Mouse (Mus musculus): ENCODE measurements at regions not wholly inside any gene's neighbourhood (a gene's known extent, or its start where the extent isn't known, plus 50 kb on each side); places are given as distances from the start of the nearest gene placed in this dataset.
A peak's percentile ranks its signal among the peaks of the same experiment; 100 is the strongest.

GRCm38 (mm10) chr11:8249468-8249867, 414.9 kb downstream of the Tns3 start:
- no peak for ATAC-seq (ENCODE audit: low FRiP score, low read depth)
- Histone ChIP-seq H3K36me3 (no peaks in the 10 kb centered on the region), H3K4me1 (replicated peaks) (no peaks in the 10 kb centered on the region), H3K9me3 (no peaks in the 10 kb centered on the region), H3K27ac (replicated peaks) (no peak overlapping the region), H3K4me3 (no peak overlapping the region), H3K4me2 (no peak overlapping the region), H3K27me3 (no peaks in the 10 kb centered on the region), H3K9ac (no peak overlapping the region)
- 73% methylated on average over 8 of the region's 8 CpGs for WGBS

DNA sequence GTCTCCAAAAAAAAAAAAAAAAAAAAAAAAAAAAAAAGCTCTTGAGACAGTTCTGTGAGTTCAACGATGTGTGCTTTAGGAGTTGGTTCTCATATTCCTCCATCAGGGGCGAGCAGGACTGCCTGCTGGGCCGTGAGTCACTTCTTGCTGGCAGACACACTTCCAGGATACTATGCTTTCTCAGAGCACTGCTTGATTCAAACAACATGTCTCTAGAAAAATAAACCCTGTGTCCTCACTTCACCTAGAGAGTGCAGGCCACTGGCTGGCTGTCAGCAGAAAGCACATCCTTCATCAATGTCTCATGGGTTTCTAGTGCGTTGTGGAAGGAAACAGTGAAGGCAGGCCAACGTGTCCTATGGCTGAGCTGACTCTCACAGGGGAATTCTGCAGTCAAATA, 416.8 kb downstream of the Tns3 start:
- WGBS, result 64% methylated on average over 5 of the region's 5 CpGs
- ATAC-seq (ENCODE audit: low FRiP score, low read depth), result no peak
- Histone ChIP-seq H3K27me3 (no peaks in the 10 kb centered on the region), H3K27ac (replicated peaks) (no peak overlapping the region), H3K4me2 (no peak overlapping the region), H3K9me3 (no peaks in the 10 kb centered on the region), H3K4me3 (no peak overlapping the region), H3K9ac (no peak overlapping the region), H3K36me3 (no peaks in the 10 kb centered on the region), H3K4me1 (replicated peaks) (no peaks in the 10 kb centered on the region)

- Histone ChIP-seq H3K9me3 (no peaks in the 10 kb centered on the region), H3K4me3 (no peak overlapping the region), H3K36me3 (no peaks in the 10 kb centered on the region), H3K27ac (replicated peaks) (no peak overlapping the region), H3K4me2 (no peak overlapping the region), H3K9ac (no peak overlapping the region), H3K4me1 (replicated peaks) (no peaks in the 10 kb centered on the region), H3K27me3 (no peaks in the 10 kb centered on the region)
- no peak for ATAC-seq (ENCODE audit: low FRiP score, low read depth)
- WGBS, result 83% methylated on average over 2 of the region's 2 CpGs
Measured at GRCm38 (mm10) chr11:8247024-8247423, 417.3 kb downstream of the Tns3 start.

GRCm38 (mm10) chr11:8245408-8246003, 418.8 kb downstream of the Tns3 start:
- H3K4me1 ChIP-seq (replicated peaks), result no peaks in the 10 kb centered on the region
- no peak overlapping the region for H3K4me3 ChIP-seq
- no peaks in the 10 kb centered on the region for H3K27me3 ChIP-seq
- no peak overlapping the region for H3K9ac ChIP-seq
- WGBS, result 38% methylated on average over 3 of the region's 3 CpGs
- ATAC-seq (ENCODE audit: low FRiP score, low read depth), result no peak
- no peak overlapping the region for H3K27ac ChIP-seq (replicated peaks)
- H3K36me3 ChIP-seq, result no peaks in the 10 kb centered on the region
- H3K4me2 ChIP-seq, result no peak overlapping the region
- H3K9me3 ChIP-seq, result no peaks in the 10 kb centered on the region

DNA sequence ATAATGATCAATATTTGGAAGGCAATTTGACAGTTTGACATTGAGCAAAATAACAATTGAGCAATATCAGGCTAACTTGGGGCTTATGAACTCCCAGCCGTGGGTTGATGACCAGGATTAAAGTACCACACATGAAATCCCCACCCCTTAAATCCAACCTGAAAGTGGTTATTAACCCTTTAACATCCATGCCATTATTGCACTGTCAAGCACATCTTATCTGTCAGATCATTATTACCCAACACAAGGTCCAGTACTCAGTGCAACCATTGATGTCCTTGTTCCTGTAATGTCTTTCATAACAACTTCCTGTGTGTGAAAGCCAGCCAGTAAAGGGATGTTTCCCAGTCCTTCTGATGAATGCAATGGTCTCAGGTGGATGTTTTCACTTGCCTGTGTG, 425.8 kb downstream of the Tns3 start:
- Histone ChIP-seq H3K4me2 (no peak overlapping the region), H3K9me3 (no peaks in the 10 kb centered on the region), H3K36me3 (no peaks in the 10 kb centered on the region), H3K4me1 (replicated peaks) (no peaks in the 10 kb centered on the region), H3K27me3 (no peaks in the 10 kb centered on the region), H3K9ac (no peak overlapping the region), H3K27ac (replicated peaks) (no peak overlapping the region), H3K4me3 (no peak overlapping the region)
- no peak for ATAC-seq (ENCODE audit: low FRiP score, low read depth)
- 79% methylated on average over 1 of the region's 1 CpGs for WGBS

DNA sequence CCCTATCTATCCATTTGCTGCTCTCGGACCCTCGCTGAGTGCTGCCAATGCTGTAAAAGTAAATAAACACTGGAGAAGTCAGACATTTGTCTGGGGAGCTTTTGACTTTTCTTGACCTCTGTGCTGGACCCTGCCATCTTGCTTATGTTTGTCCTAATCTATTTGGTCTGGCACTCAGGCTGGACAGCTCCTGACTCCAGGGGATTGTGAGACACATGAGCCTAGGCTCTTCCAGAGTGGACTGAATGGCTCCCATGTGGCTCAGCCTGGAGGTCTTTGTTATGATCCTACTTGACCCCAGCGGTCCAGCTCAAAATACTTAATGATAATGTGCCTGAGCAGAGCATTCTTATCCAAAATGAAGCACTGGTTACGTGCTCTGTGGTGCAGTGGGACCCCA, 426.8 kb downstream of the Tns3 start:
- Histone ChIP-seq H3K4me2 (no peak overlapping the region), H3K4me1 (replicated peaks) (no peaks in the 10 kb centered on the region), H3K9me3 (no peaks in the 10 kb centered on the region), H3K27ac (replicated peaks) (no peak overlapping the region), H3K27me3 (no peaks in the 10 kb centered on the region), H3K4me3 (no peak overlapping the region), H3K36me3 (no peaks in the 10 kb centered on the region), H3K9ac (no peak overlapping the region)
- WGBS, result 79% methylated on average over 4 of the region's 4 CpGs
- ATAC-seq (ENCODE audit: low FRiP score, low read depth), result no peak

DNA sequence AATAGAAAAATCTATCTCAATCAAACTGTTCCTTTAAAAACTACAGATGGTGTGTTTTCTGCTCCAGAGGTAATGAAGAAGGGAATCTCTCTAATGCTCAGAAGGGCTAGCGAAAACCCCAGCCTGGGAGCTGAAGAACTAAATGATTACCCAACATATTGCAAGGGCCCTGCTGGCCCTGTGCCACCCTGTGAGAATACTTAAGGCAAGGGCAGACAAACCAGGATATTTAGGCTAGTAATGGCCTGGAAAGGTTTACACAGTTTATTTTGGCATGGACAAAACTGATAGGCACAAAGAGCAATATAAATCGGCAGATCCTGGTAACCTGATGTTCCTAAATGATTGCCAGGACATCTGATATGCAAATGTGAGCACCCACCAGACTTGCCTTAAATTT, 428.3 kb downstream of the Tns3 start:
- no peaks in the 10 kb centered on the region for H3K4me1 ChIP-seq (replicated peaks)
- H3K27ac ChIP-seq (replicated peaks), result no peak overlapping the region
- ATAC-seq (ENCODE audit: low FRiP score, low read depth), result no peak
- H3K9me3 ChIP-seq, result no peaks in the 10 kb centered on the region
- H3K36me3 ChIP-seq, result no peaks in the 10 kb centered on the region
- 89% methylated on average over 2 of the region's 2 CpGs for WGBS
- no peak overlapping the region for H3K4me3 ChIP-seq
- H3K9ac ChIP-seq, result no peak overlapping the region
- no peaks in the 10 kb centered on the region for H3K27me3 ChIP-seq
- no peak overlapping the region for H3K4me2 ChIP-seq

DNA sequence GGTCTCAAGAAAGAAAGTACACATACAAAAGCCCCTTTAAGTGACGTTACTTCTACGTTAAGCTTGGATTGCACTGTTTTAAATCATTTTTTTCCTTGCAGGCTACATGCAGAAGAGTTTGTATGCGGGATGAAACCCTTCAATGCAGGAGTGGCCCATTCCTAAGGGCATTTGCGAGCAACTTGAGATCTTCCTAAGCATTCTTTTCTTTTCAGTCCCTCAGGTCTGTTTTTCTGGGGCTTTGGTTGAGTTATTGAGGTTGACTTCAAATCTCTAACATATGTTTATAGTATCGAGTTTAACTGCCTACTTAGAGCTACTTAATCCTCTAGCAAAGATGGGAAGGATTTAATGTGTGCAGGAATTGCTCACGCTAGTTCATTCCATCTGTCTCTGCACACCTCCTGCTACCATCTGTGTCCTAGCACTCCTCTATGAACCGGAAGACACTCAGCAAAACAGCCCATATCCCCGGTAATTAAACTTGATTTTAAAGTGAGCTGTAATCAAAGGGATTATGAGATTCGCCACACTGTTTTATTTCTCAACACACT, 431.6 kb downstream of the Tns3 start:
- Histone ChIP-seq H3K36me3 (no peaks in the 10 kb centered on the region), H3K4me3 (no peak overlapping the region), H3K9ac (no peak overlapping the region), H3K27me3 (no peaks in the 10 kb centered on the region), H3K4me1 (replicated peaks) (no peaks in the 10 kb centered on the region), H3K4me2 (no peak overlapping the region), H3K9me3 (no peaks in the 10 kb centered on the region), H3K27ac (replicated peaks) (no peak overlapping the region)
- 75% methylated on average over 9 of the region's 9 CpGs for WGBS
- ATAC-seq (ENCODE audit: low FRiP score, low read depth), result no peak

- H3K4me1 ChIP-seq (replicated peaks), result no peaks in the 10 kb centered on the region
- H3K9ac ChIP-seq, result no peak overlapping the region
- no peaks in the 10 kb centered on the region for H3K9me3 ChIP-seq
- peak; percentile 72; the same call in 1 of the 2 replicates for ATAC-seq (ENCODE audit: low FRiP score, low read depth)
- H3K27ac ChIP-seq (replicated peaks), result no peak overlapping the region
- no peak overlapping the region for H3K4me2 ChIP-seq
- no peak overlapping the region for H3K4me3 ChIP-seq
- WGBS, result 49% methylated on average over 7 of the region's 7 CpGs
- H3K27me3 ChIP-seq, result no peaks in the 10 kb centered on the region
- no peaks in the 10 kb centered on the region for H3K36me3 ChIP-seq
Measured at GRCm38 (mm10) chr11:8229787-8230186, 434.5 kb downstream of the Tns3 start.

DNA sequence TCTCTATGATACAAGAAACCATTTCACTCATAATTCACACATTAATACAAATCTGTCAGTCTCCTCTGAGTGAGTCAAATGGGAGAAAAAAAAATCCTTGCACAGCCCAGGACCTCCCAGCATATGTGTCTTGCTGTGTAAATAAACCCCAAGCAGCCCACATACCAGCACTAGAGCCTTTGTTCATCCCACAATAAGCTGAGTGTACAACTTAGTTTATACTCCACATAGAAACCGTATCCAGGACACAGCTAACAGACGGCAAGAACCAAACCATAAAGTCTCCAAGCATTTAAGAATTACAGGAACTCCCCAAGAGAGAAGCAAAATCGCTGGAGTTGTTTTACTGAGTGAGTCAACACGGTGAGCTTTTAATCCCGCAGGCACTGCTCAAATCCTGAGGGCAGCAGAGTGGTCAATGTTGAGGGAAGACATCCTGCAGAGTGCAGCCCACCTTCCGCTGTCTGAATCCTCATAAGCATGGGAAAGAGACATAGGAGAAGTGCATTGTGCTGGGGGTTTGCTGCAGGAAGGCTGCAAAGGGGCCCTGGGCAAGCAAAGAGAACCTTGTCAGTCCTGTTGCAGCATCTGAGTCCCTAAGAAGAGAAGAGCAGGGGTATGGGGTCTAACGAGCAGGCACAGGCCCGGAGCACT, 436.4 kb downstream of the Tns3 start:
- peak overlapping the region; percentile 6; the same call in 1 of the 2 replicates for H3K27ac ChIP-seq (replicated peaks)
- H3K4me1 ChIP-seq (replicated peaks), result no peaks in the 10 kb centered on the region
- no peaks in the 10 kb centered on the region for H3K27me3 ChIP-seq
- no peak overlapping the region for H3K4me3 ChIP-seq
- no peaks in the 10 kb centered on the region for H3K9me3 ChIP-seq
- H3K9ac ChIP-seq, result no peak overlapping the region
- ATAC-seq (ENCODE audit: low FRiP score, low read depth), result peak; percentile 69; the same call in 1 of the 2 replicates
- whole genome bisulfite sequencing, result 51% methylated on average over 8 of the region's 8 CpGs
- H3K4me2 ChIP-seq, result no peak overlapping the region
- no peaks in the 10 kb centered on the region for H3K36me3 ChIP-seq

DNA sequence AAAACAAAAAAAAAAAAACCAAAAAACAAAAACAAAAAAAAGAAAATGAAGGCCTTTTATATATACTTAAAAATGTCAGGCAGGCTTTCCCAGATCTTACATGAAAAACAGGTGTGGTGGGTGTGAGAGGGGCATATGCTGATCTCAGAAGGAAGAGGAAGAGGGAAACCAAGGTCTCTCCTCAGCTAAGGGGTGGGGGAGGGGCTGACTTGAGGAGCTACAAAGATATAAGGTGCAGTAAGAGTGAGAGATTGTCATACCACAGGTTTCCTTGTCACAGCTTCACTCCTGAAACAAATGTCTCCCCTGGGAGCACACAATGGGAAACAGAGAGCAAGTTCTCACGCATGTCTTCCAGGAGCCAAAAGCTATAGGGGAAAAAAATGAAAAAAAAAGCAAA, 440.0 kb downstream of the Tns3 start:
- Histone ChIP-seq H3K4me2 (no peak overlapping the region), H3K27ac (replicated peaks) (no peak overlapping the region)
- ATAC-seq (ENCODE audit: low FRiP score, low read depth), result no peak

DNA sequence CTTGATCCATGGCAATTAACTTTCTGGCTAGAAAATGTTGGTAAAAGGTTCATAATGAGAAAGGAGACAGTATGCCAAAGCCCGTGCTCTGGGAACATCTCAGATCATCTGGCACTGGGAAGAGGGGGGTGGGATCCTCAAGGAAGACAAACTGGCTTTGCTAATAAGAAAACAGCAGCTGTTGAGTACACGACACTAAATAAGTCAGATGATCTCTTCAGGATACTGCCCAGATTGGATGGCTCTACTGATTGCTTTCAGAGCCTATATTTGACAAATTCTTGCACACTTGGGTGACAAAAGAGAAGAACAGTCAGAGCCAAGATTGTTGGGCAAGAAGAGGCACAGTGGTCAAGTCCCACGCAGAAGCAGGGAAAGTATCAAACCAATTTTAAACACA, 443.7 kb downstream of the Tns3 start:
- Histone ChIP-seq H3K9me3 (no peaks in the 10 kb centered on the region), H3K4me2 (no peak overlapping the region), H3K4me3 (no peak overlapping the region), H3K9ac (no peak overlapping the region), H3K36me3 (no peaks in the 10 kb centered on the region), H3K4me1 (replicated peaks) (no peaks in the 10 kb centered on the region), H3K27ac (replicated peaks) (no peak overlapping the region), H3K27me3 (no peaks in the 10 kb centered on the region)
- ATAC-seq (ENCODE audit: low FRiP score, low read depth), result no peak
- 74% methylated on average over 3 of the region's 3 CpGs for WGBS

More for the DNA sequence above, 440.0 kb downstream of the Tns3 start:
- Histone ChIP-seq H3K36me3 (no peaks in the 10 kb centered on the region), H3K9me3 (no peaks in the 10 kb centered on the region), H3K9ac (no peak overlapping the region), H3K4me1 (replicated peaks) (no peaks in the 10 kb centered on the region), H3K4me3 (no peak overlapping the region), H3K27me3 (no peaks in the 10 kb centered on the region)
- 82% methylated on average over 1 of the region's 1 CpGs for WGBS
